Mouse (Mus musculus) left cerebral cortex, postnatal 36 days (tissue): ENCODE results near the gene Pbld2. TPM values are rescaled to one million over a fixed set of nuclear protein-coding genes. Genes with fewer than 3 reads are reported as not detected.

Experiments
- DNase-seq, 2 experiments: peaks; one replicate each; pipeline ENCODE4 v3.0.0; 2021 to 2022; ENCODE audit warnings: low spot score in 2 of 2, mixed read lengths in 1 of 2
- intact Hi-C: fragments of 180-260 bp; cut with DNase I; formaldehyde crosslinking; loops from one replicate; pipeline ENCODE4 v1.15.1; 2025
- total RNA-seq, 2 experiments: library from RNA; stranded (reverse); gene quantifications; 2 replicates each; pipeline ENCODE4 v1.2.3; 2021

Gene Pbld2
- total RNA-seq, 2 experiments from 2014 or later = 1.7 TPM

- intact Hi-C loops = loop anchor here (10.0 kb wide), 1 partner anchor 75 kb away; the partner anchor contains the start of genes Hnrnph3 and Pbld2
- peak; percentile 77 to 85 for DNase-seq
Measured at GRCm38 (mm10) chr10:63099941-63100562, 75.9 kb downstream of the Pbld2 start.

- intact Hi-C loops = loop anchor here (10.0 kb wide), 1 partner anchor 76 kb away; the partner anchor contains the start of genes Hnrnph3 and Pbld2
- no peak for DNase-seq
Measured at GRCm38 (mm10) chr10:63100657-63101056, 76.5 kb downstream of the Pbld2 start.

Other genes starting within 250 kb of the Pbld2 start
- 10 to 100 TPM; 41.4 to 70.6 TPM for gene Ccar1, start 232.0 kb upstream of the Pbld2 start, total RNA-seq
- 10 to 100 TPM; 20.4 to 22.1 TPM for gene Tet1, start 115.3 kb upstream of the Pbld2 start, total RNA-seq
- gene Slc25a16, start 103.7 kb upstream of the Pbld2 start, total RNA-seq = 10 to 100 TPM; 35.4 to 45.1 TPM
- gene Dna2, start 77.3 kb upstream of the Pbld2 start, total RNA-seq = 1 to 10 TPM; 1.5 to 2.7 TPM
- gene Rufy2, start 44.1 kb upstream of the Pbld2 start, total RNA-seq = 100 to 1,000 TPM in 1 of 2 experiments, 10 to 100 TPM in 1; 79.6 to 103 TPM
- 10 to 100 TPM; 36.1 to 65.0 TPM for gene Hnrnph3, start 98 bp upstream of the Pbld2 start, total RNA-seq
- gene Pbld1, start 35.8 kb downstream of the Pbld2 start, total RNA-seq = under 1 TPM; 0.35 to 0.41 TPM
- 1 to 10 TPM; 3.1 to 4.6 TPM for gene Atoh7, start 75.3 kb downstream of the Pbld2 start, total RNA-seq
- 1 to 10 TPM; 2.9 to 5.0 TPM for gene Mypn, start 179.6 kb downstream of the Pbld2 start, total RNA-seq
- 10 to 100 TPM; 43.1 to 49.0 TPM for gene Herc4, start 219.5 kb downstream of the Pbld2 start, total RNA-seq